Mouse (Mus musculus) telencephalon, adult 2 months (tissue): ENCODE data around the gene Pacs2.

Experiments used
- DNase-seq: peaks from one replicate; pipeline ENCODE4 v3.0.0-alpha.2; 2011; ENCODE audit warnings: low read depth, low spot score

The Pacs2 gene

GRCm38 (mm10) chr12:113088026-113088425 is 73.7 kb downstream of the Pacs2 start:
- DNase-seq: no peak

GRCm38 (mm10) chr12:113089107-113089506 is 74.8 kb downstream of the Pacs2 start:
- DNase-seq: no peak

GRCm38 (mm10) chr12:113090053-113090452 is 75.7 kb downstream of the Pacs2 start:
- DNase-seq: no peak

GRCm38 (mm10) chr12:113097040-113097439 is 82.7 kb downstream of the Pacs2 start:
- no peak for DNase-seq

- DNase-seq: no peak
These were observed 83.5 kb downstream of the Pacs2 start, which contains the start of gene Mta1 for GRCm38 (mm10) chr12:113097749-113098281. TSS of gene Mta1 (plus strand) at chr12:113098278.

- DNase-seq: no peak
These were observed 84.3 kb downstream of the Pacs2 start for GRCm38 (mm10) chr12:113098530-113099151.

GRCm38 (mm10) chr12:113099470-113100237 is 85.3 kb downstream of the Pacs2 start:
- DNase-seq: no peak

GRCm38 (mm10) chr12:113100448-113101076 is 86.3 kb downstream of the Pacs2 start:
- DNase-seq: no peak

GRCm38 (mm10) chr12:113101251-113101960 is 87.1 kb downstream of the Pacs2 start:
- DNase-seq: no peak

- DNase-seq: peak; percentile 18
These were observed 88.2 kb downstream of the Pacs2 start for GRCm38 (mm10) chr12:113102461-113102860.

GRCm38 (mm10) chr12:113103846-113104451 is 89.6 kb downstream of the Pacs2 start:
- DNase-seq: no peak

GRCm38 (mm10) chr12:113106386-113106785 is 92.1 kb downstream of the Pacs2 start:
- DNase-seq: peak; percentile 45

- DNase-seq: no peak
These were observed 93.3 kb downstream of the Pacs2 start for GRCm38 (mm10) chr12:113107431-113108124.

GRCm38 (mm10) chr12:113108528-113109283 is 94.4 kb downstream of the Pacs2 start:
- no peak for DNase-seq

- peak; percentile 41 for DNase-seq
These were observed 95.5 kb downstream of the Pacs2 start for GRCm38 (mm10) chr12:113109801-113110200.

GRCm38 (mm10) chr12:113114141-113114540 is 99.8 kb downstream of the Pacs2 start:
- no peak for DNase-seq

GRCm38 (mm10) chr12:113114856-113115538 is 100.7 kb downstream of the Pacs2 start:
- no peak for DNase-seq

GRCm38 (mm10) chr12:113119516-113120410 is 105.5 kb downstream of the Pacs2 start:
- no peak for DNase-seq
